Mouse (Mus musculus) G1E (cell line): ENCODE measurements around the gene Atad1.

ENCODE experiments used
- CTCF ChIP-seq: IDR thresholded peaks from 2 replicates; pipeline ENCODE4 v1.5.1; 2012; ENCODE audit warnings: low read depth, low read length, inconsistent platforms, mixed read lengths
- GATA1 ChIP-seq: IDR thresholded peaks from 2 replicates; pipeline ENCODE4 v1.6.1; 2012; ENCODE audit warnings: borderline replicate concordance, low read length, inconsistent platforms, mixed read lengths
- POLR2AphosphoS5 ChIP-seq: IDR thresholded peaks from 2 replicates; pipeline ENCODE4 v1.6.1; 2012; ENCODE audit warnings: low read depth, low read length, inconsistent platforms; ENCODE audit not compliant: insufficient replicate concordance

DNA sequence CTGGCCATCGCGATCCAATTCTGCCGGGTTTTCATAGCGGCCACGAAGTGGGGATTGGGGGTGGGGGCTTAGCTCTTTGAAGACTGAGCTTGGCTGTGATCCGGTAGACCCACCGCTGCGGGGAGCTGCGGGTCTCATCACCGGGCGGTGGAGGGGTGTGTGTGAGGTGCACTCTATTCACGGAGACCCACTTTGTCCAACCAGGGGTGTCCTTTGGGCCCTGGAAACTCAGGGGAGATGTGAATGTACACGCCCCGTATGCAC, 17.0 kb upstream of the Atad1 start:
- TF ChIP-seq CTCF (no peak), GATA1 (no peak), POLR2AphosphoS5 (no peak)
